Mouse (Mus musculus): ENCODE measurements around the gene Gm8165.
"Not testable (repeated sequence)": the region's sequence is repeated elsewhere in the genome, so short reads cannot be mapped to it uniquely, and the experiment has no call there.

Gm8165 gene

GRCm38 (mm10) chr14:43677099-43677498, at the start of gene Gm8165:
Gm8165 (minus strand) TSS chr14:43677199.
- not testable (repeated sequence) for DNase-seq (ENCODE audit: low read depth)

DNA sequence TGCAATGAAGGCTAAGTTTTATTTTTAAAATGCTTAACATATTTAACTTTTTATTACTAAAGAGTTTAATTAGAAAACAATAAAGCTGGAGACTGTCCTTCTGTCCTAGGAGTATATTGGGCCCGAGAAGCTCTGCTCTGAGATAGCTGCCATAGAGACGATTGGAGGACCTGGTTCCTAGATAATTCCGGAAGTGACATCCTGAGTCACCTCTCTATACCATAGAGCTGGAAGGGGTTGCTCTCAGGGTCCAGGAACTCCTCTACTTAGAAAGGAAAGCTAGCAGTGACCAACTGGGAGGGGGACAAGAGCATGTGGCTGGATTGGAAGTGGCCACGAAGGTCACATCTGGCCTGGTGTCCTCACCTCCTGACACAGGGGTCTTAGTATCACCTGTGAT, 20.6 kb upstream of the Gm8165 start, which contains the start of gene Gm7324:
Gm7324 (plus strand) TSS at position 208 of the 400 bp plus-strand sequence.
- DNase-seq (ENCODE audit: low read depth), result not testable (repeated sequence)
